ENCODE assay signal across 8 mouse cellular contexts in genomic region chr3:86998433-86999414, GRCm38 (mm10). TPM values are rescaled to one million over a fixed set of nuclear protein-coding genes. Genes with fewer than 3 reads are reported as not detected.
DNase-seq lines count a peak whose midpoint lies in the region; ATAC-seq and TF ChIP-seq lines count a peak whose summit lies in the region.
"Not testable (repeated sequence)": the region's sequence is repeated elsewhere in the genome, so short reads cannot be mapped to it uniquely, and the experiment has no call there.

No protein-coding gene starts in this region.

- H3K9ac ChIP-seq in forebrain, embryonic 12.5 days: peak overlapping the region; percentile 76
- H3K9ac ChIP-seq in liver, postnatal 0 days (replicated peaks): peak overlapping the region; percentile 66
- H3K9ac ChIP-seq in neural tube, embryonic 12.5 days: peak overlapping the region; percentile 67
- H3K9ac ChIP-seq in stomach, postnatal 0 days (ENCODE audit: low read length): peak overlapping the region; percentile 59

- not testable (repeated sequence) for H3K27me3 ChIP-seq in E14TG2a.4 (ENCODE audit: insufficient read depth, low read length); forebrain, embryonic 12.5 days; liver, postnatal 0 days (ENCODE audit: insufficient read depth, low read length); neural tube, embryonic 12.5 days (replicated peaks); stomach, postnatal 0 days (ENCODE audit: control insufficient read depth, insufficient read depth, low read length)

- not testable (repeated sequence) for TF ChIP-seq CTCF in E14TG2a.4 (conservative IDR thresholded peaks at IDR 0.05; ENCODE audit: low read length); liver, postnatal 0 days (IDR thresholded peaks at IDR 0.05; ENCODE audit: low read depth); stomach, postnatal 0 days (IDR thresholded peaks at IDR 0.05; ENCODE audit: low read depth)

- peak overlapping the region; percentile 62 for H3K4me2 ChIP-seq in forebrain, embryonic 12.5 days
- H3K4me2 ChIP-seq in liver, postnatal 0 days (ENCODE audit: low read depth, low read length): peak overlapping the region; percentile 84
- peak overlapping the region; percentile 60 for H3K4me2 ChIP-seq in neural tube, embryonic 12.5 days (replicated peaks)
- peak overlapping the region; percentile 77 for H3K4me2 ChIP-seq in stomach, postnatal 0 days (replicated peaks; ENCODE audit: low read depth)

- peak overlapping the region; percentile 79 for H3K27ac ChIP-seq in forebrain, embryonic 12.5 days
- peak overlapping the region; percentile 81 for H3K27ac ChIP-seq in liver, postnatal 0 days (ENCODE audit: low read depth)
- H3K27ac ChIP-seq in neural tube, embryonic 12.5 days: not testable (repeated sequence)
- peak overlapping the region; percentile 65 for H3K27ac ChIP-seq in stomach, postnatal 0 days (replicated peaks)

- peaks cover 29% of the 10 kb centered on the region for H3K4me1 ChIP-seq in E14TG2a.4 (replicated peaks; ENCODE audit: low read depth, low read length)
- not testable (repeated sequence) for H3K4me1 ChIP-seq in forebrain, embryonic 12.5 days; neural tube, embryonic 12.5 days; stomach, postnatal 0 days (replicated peaks; ENCODE audit: control insufficient read depth, insufficient read depth)
- H3K4me1 ChIP-seq in liver, postnatal 0 days (ENCODE audit: insufficient read depth): peaks cover 18% of the 10 kb centered on the region

- peak; percentile 98 for ATAC-seq in forebrain, embryonic 12.5 days (ENCODE audit: low FRiP score)
- peak; percentile 78 for ATAC-seq in liver, postnatal 0 days
- peak; percentile 98 for ATAC-seq in neural tube, embryonic 12.5 days (ENCODE audit: low FRiP score, low read depth)
- ATAC-seq in stomach, postnatal 0 days (ENCODE audit: low FRiP score, low TSS enrichment): peak; percentile 91

- H3K36me3 ChIP-seq in E14TG2a.4 (ENCODE audit: insufficient read depth, low read length); forebrain, embryonic 12.5 days (replicated peaks); liver, postnatal 0 days (replicated peaks; ENCODE audit: insufficient read depth, low read length); neural tube, embryonic 12.5 days; stomach, postnatal 0 days (ENCODE audit: control insufficient read depth, insufficient read depth, low read length): not testable (repeated sequence)

- DNase-seq in c-Kit-positive CD71-positive TER-119-positive erythroid progenitor cells, embryonic 14.5 days (ENCODE audit: low spot score): peak; percentile 21
- peak; percentile 76 to 80 for DNase-seq in heart, postnatal 14 days
- peak; percentile 83 to 89 for DNase-seq in kidney, postnatal 4 days
- peak; percentile 79 for DNase-seq in liver, postnatal 0 days
- peak; percentile 72 for DNase-seq in stomach, postnatal 0 days (ENCODE audit: low spot score)

- H3K4me3 ChIP-seq in E14TG2a.4 (replicated peaks; ENCODE audit: low read length): peak overlapping the region; percentile 79
- H3K4me3 ChIP-seq in forebrain, embryonic 12.5 days (replicated peaks): peak overlapping the region; percentile 56
- peak overlapping the region; percentile 57 for H3K4me3 ChIP-seq in liver, postnatal 0 days (ENCODE audit: low read depth, low read length)
- peak overlapping the region; percentile 47 for H3K4me3 ChIP-seq in neural tube, embryonic 12.5 days
- peak overlapping the region; percentile 46 for H3K4me3 ChIP-seq in stomach, postnatal 0 days (ENCODE audit: low read depth, low read length)

- not testable (repeated sequence) for TF ChIP-seq EP300 in liver, postnatal 0 days (IDR thresholded peaks at IDR 0.05; ENCODE audit: low read depth); stomach, postnatal 0 days (optimal IDR thresholded peaks at IDR 0.05)

- 6% methylated on average over 24 of the region's 24 CpGs for WGBS in forebrain, embryonic 12.5 days
- 2% methylated on average over 23 of the region's 24 CpGs for WGBS in liver, postnatal 0 days (ENCODE audit: insufficient replicate concordance)
- WGBS in neural tube, embryonic 12.5 days: 7% methylated on average over 24 of the region's 24 CpGs
- WGBS in stomach, postnatal 0 days: 4% methylated on average over 23 of the region's 24 CpGs

- H3K9me3 ChIP-seq in E14TG2a.4 (ENCODE audit: low read length); forebrain, embryonic 12.5 days; liver, postnatal 0 days (ENCODE audit: low read length); neural tube, embryonic 12.5 days; stomach, postnatal 0 days (ENCODE audit: control insufficient read depth, low read length): not testable (repeated sequence)

- intact Hi-C loops in heart, postnatal 14 days (cut with DNase I): not testable (repeated sequence)

RNA-seq across cellular contexts. Expression of gene Cd1d1, which starts 0.5 kb away (rescaled TPM):
- 52.9 and 59.6 TPM in 2 replicates for polyA plus RNA-seq in forebrain, embryonic 12.5 days (2016; fragmentation: Nextera tagmentation; extraction: Ambion mirVana)
- total RNA-seq in heart, postnatal 14 days (2021): 1 to 10 TPM; 8.9 to 9.1 TPM
- 42.3 and 43.5 TPM in 2 replicates for polyA plus RNA-seq in liver, postnatal 0 days (2015; fragmentation: Nextera tagmentation; extraction: Ambion mirVana)
- 71.2 and 72.4 TPM in 2 replicates for polyA plus RNA-seq in neural tube, embryonic 12.5 days (2016; fragmentation: Nextera tagmentation; extraction: Ambion mirVana)
- polyA plus RNA-seq in stomach, postnatal 0 days (2015; fragmentation: Nextera tagmentation; extraction: Ambion mirVana): 10.7 and 12.1 TPM in 2 replicates

Comparison
In these comparisons a context has a peak if more than half of its experiments do, and no peak if none do; other contexts are left out.
1. DNase-seq: peak in every context shown above with its lines; median percentile 86 in kidney, postnatal 4 days; 79 in liver, postnatal 0 days; 78 in heart, postnatal 14 days; 72 in stomach, postnatal 0 days; 21 in c-Kit-positive CD71-positive TER-119-positive erythroid progenitor cells, embryonic 14.5 days.